Mouse (Mus musculus): ENCODE results near the gene Lmx1a. TPM values are rescaled to one million over a fixed set of nuclear protein-coding genes. Genes with fewer than 3 reads are reported as not detected.

Lmx1a gene
- polyA plus RNA-seq, 1 experiment, result not detected

GRCm38 (mm10) chr1:167770457-167770856 lies 81.4 kb downstream of the Lmx1a start:
- TF ChIP-seq CTCF (IDR thresholded peaks at IDR 0.05; ENCODE audit: borderline replicate concordance, insufficient read depth, low read length), result no peak
- no peak for TF ChIP-seq POLR2A (IDR thresholded peaks at IDR 0.05; ENCODE audit: low read depth, low read length)
- Histone ChIP-seq H3K4me1 (ENCODE audit: control insufficient read depth, insufficient read depth, low read length) (no peaks in the 10 kb centered on the region), H3K27ac (ENCODE audit: insufficient read depth, low read length) (no peak overlapping the region), H3K4me3 (ENCODE audit: insufficient read depth, low read length) (no peak overlapping the region)

GRCm38 (mm10) chr1:167779766-167780488 lies 90.9 kb downstream of the Lmx1a start:
- no peak overlapping the region for H3K27ac ChIP-seq (ENCODE audit: insufficient read depth, low read length)
- TF ChIP-seq CTCF (IDR thresholded peaks at IDR 0.05; ENCODE audit: borderline replicate concordance, insufficient read depth, low read length) (no peak), POLR2A (IDR thresholded peaks at IDR 0.05; ENCODE audit: low read depth, low read length) (no peak)
- no peaks in the 10 kb centered on the region for H3K4me1 ChIP-seq (ENCODE audit: control insufficient read depth, insufficient read depth, low read length)
- H3K4me3 ChIP-seq (ENCODE audit: insufficient read depth, low read length), result no peak overlapping the region

GRCm38 (mm10) chr1:167781787-167782484 lies 92.9 kb downstream of the Lmx1a start:
- H3K4me3 ChIP-seq (ENCODE audit: insufficient read depth, low read length), result no peak overlapping the region
- H3K27ac ChIP-seq (ENCODE audit: insufficient read depth, low read length), result no peak overlapping the region
- TF ChIP-seq CTCF (IDR thresholded peaks at IDR 0.05; ENCODE audit: borderline replicate concordance, insufficient read depth, low read length), result 0 out of 2 replicates have a peak, but pooled peaks have one; percentile 32
- no peak for TF ChIP-seq POLR2A (IDR thresholded peaks at IDR 0.05; ENCODE audit: low read depth, low read length)
- no peaks in the 10 kb centered on the region for H3K4me1 ChIP-seq (ENCODE audit: control insufficient read depth, insufficient read depth, low read length)

- H3K4me3 ChIP-seq (ENCODE audit: insufficient read depth, low read length), result no peak overlapping the region
- TF ChIP-seq CTCF (IDR thresholded peaks at IDR 0.05; ENCODE audit: borderline replicate concordance, insufficient read depth, low read length), result no peak
- TF ChIP-seq POLR2A (IDR thresholded peaks at IDR 0.05; ENCODE audit: low read depth, low read length), result no peak
- H3K4me1 ChIP-seq (ENCODE audit: control insufficient read depth, insufficient read depth, low read length), result no peaks in the 10 kb centered on the region
- no peak overlapping the region for H3K27ac ChIP-seq (ENCODE audit: insufficient read depth, low read length)
Measured at GRCm38 (mm10) chr1:167784067-167784466, 95.0 kb downstream of the Lmx1a start.

GRCm38 (mm10) chr1:167788684-167789413 lies 99.8 kb downstream of the Lmx1a start:
- no peak overlapping the region for H3K27ac ChIP-seq (ENCODE audit: insufficient read depth, low read length)
- TF ChIP-seq CTCF (IDR thresholded peaks at IDR 0.05; ENCODE audit: borderline replicate concordance, insufficient read depth, low read length) (no peak), POLR2A (IDR thresholded peaks at IDR 0.05; ENCODE audit: low read depth, low read length) (no peak)
- H3K4me1 ChIP-seq (ENCODE audit: control insufficient read depth, insufficient read depth, low read length), result no peaks in the 10 kb centered on the region
- no peak overlapping the region for H3K4me3 ChIP-seq (ENCODE audit: insufficient read depth, low read length)

- no peak overlapping the region for H3K27ac ChIP-seq (ENCODE audit: insufficient read depth, low read length)
- no peak overlapping the region for H3K4me3 ChIP-seq (ENCODE audit: insufficient read depth, low read length)
- no peaks in the 10 kb centered on the region for H3K4me1 ChIP-seq (ENCODE audit: control insufficient read depth, insufficient read depth, low read length)
- TF ChIP-seq CTCF (IDR thresholded peaks at IDR 0.05; ENCODE audit: borderline replicate concordance, insufficient read depth, low read length) (no peak), POLR2A (IDR thresholded peaks at IDR 0.05; ENCODE audit: low read depth, low read length) (no peak)
Measured at GRCm38 (mm10) chr1:167789448-167789847, 100.4 kb downstream of the Lmx1a start.

GRCm38 (mm10) chr1:167790688-167791087 lies 101.7 kb downstream of the Lmx1a start:
- H3K4me1 ChIP-seq (ENCODE audit: control insufficient read depth, insufficient read depth, low read length), result no peaks in the 10 kb centered on the region
- H3K4me3 ChIP-seq (ENCODE audit: insufficient read depth, low read length), result no peak overlapping the region
- TF ChIP-seq POLR2A (IDR thresholded peaks at IDR 0.05; ENCODE audit: low read depth, low read length), result no peak
- no peak for TF ChIP-seq CTCF (IDR thresholded peaks at IDR 0.05; ENCODE audit: borderline replicate concordance, insufficient read depth, low read length)
- no peak overlapping the region for H3K27ac ChIP-seq (ENCODE audit: insufficient read depth, low read length)

- Histone ChIP-seq H3K27ac (ENCODE audit: insufficient read depth, low read length) (no peak overlapping the region), H3K4me3 (ENCODE audit: insufficient read depth, low read length) (no peak overlapping the region), H3K4me1 (ENCODE audit: control insufficient read depth, insufficient read depth, low read length) (no peaks in the 10 kb centered on the region)
- no peak for TF ChIP-seq POLR2A (IDR thresholded peaks at IDR 0.05; ENCODE audit: low read depth, low read length)
- no peak for TF ChIP-seq CTCF (IDR thresholded peaks at IDR 0.05; ENCODE audit: borderline replicate concordance, insufficient read depth, low read length)
Measured at GRCm38 (mm10) chr1:167791221-167791620, 102.2 kb downstream of the Lmx1a start.

GRCm38 (mm10) chr1:167801923-167802322 lies 112.9 kb downstream of the Lmx1a start:
- Histone ChIP-seq H3K27ac (ENCODE audit: insufficient read depth, low read length) (no peak overlapping the region), H3K4me1 (ENCODE audit: control insufficient read depth, insufficient read depth, low read length) (no peaks in the 10 kb centered on the region), H3K4me3 (ENCODE audit: insufficient read depth, low read length) (no peak overlapping the region)
- TF ChIP-seq CTCF (IDR thresholded peaks at IDR 0.05; ENCODE audit: borderline replicate concordance, insufficient read depth, low read length), result no peak
- TF ChIP-seq POLR2A (IDR thresholded peaks at IDR 0.05; ENCODE audit: low read depth, low read length), result no peak
